Mouse (Mus musculus): ENCODE measurements around the gene Luc7l3. TPM values are rescaled to one million over a fixed set of nuclear protein-coding genes. Genes with fewer than 3 reads are reported as not detected.
"Not testable (repeated sequence)": the region's sequence is repeated elsewhere in the genome, so short reads cannot be mapped to it uniquely, and the experiment has no call there.

The Luc7l3 gene
- polyA plus RNA-seq, 1 experiment = 5.2 TPM

DNA sequence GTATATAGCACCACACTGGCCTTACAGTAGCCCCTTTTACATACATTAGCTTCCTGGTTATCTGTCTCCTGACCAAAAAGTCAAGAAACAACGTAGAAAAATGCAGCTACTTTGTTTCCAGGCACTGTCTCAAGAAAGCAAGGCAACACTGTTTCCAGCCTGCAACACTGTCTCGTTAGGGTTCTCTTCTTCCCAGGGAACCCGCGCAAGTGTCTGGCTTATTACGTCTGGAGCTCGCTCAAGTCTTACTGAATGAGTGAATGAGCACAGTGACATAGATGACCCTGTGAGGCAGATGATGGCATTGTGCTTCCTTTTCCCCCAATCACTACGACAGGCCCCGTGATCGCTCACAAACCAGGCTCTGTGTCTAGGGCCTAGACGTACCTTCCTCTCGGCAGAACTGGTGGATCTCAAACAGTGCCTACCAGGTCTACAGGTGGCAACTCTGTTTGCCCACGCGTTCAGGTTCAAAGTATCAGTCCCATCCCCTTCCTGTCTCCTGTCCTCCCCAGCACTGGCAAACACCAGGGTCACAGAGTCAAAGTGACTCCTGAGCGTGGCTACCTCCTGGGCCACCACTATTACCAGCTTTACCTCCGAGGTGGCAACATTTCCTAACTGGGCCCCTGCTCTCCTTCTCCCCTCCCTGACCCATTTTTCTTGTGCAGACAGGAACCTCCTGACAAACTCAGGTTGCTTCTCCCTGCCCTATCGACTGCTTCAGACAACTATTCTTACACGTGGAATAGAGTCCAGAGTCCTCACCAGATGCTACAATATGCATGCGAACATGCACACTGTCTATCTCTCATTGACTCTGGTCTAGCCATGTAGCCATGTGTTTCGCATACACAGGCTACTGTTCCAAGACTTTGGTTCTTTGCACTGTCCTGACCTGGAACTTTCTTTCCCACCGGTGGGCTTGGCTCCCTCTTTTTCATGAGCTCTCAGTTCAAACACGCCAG is 48.5 kb downstream of the Luc7l3 start:
- no peaks in the 10 kb centered on the region for H3K27me3 ChIP-seq (ENCODE audit: control insufficient read depth)
- TF ChIP-seq GATA1 (IDR thresholded peaks at IDR 0.05; ENCODE audit: low read length) (no peak), TAL1 (IDR thresholded peaks at IDR 0.05; ENCODE audit: low read length) (no peak)
- peaks cover 53% of the 10 kb centered on the region for H3K4me1 ChIP-seq (ENCODE audit: control insufficient read depth)

DNA sequence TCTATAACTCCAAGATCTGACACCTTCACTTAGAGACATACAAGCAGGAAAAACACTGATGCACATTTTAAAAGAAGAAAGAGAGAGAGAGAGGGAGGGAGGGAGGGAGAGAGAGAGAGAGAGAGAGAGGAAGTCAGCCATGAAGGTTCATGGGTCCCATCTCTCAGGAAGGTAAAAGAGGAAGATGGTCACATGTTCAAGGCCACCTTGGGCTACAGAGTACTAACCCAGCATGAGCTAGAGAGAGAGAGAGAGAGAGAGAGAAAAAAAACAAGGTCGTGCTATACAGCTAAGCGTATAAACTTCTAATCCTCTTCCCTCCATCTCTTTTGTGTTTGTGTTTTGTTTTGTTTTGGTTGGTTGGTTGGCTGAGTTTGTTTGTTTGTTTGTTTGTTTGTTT is 50.8 kb downstream of the Luc7l3 start:
- TF ChIP-seq TAL1 (IDR thresholded peaks at IDR 0.05; ENCODE audit: low read length) (no peak), GATA1 (IDR thresholded peaks at IDR 0.05; ENCODE audit: low read length) (no peak)
- peaks cover 60% of the 10 kb centered on the region for H3K4me1 ChIP-seq (ENCODE audit: control insufficient read depth)
- H3K4me3 ChIP-seq (replicated peaks) = no peak overlapping the region
- H3K36me3 ChIP-seq (ENCODE audit: control insufficient read depth) = peaks cover 2% of the 10 kb centered on the region; the same call in 1 of the 2 replicates
- H3K27me3 ChIP-seq (ENCODE audit: control insufficient read depth) = no peaks in the 10 kb centered on the region
- no peaks in the 10 kb centered on the region for H3K9me3 ChIP-seq (ENCODE audit: control insufficient read depth, low read length)

More for the DNA sequence above, 48.5 kb downstream of the Luc7l3 start:
- Histone ChIP-seq H3K4me3 (replicated peaks) (no peak overlapping the region), H3K36me3 (ENCODE audit: control insufficient read depth) (peaks cover 2% of the 10 kb centered on the region; the same call in 1 of the 2 replicates), H3K9me3 (ENCODE audit: control insufficient read depth, low read length) (no peaks in the 10 kb centered on the region)

DNA sequence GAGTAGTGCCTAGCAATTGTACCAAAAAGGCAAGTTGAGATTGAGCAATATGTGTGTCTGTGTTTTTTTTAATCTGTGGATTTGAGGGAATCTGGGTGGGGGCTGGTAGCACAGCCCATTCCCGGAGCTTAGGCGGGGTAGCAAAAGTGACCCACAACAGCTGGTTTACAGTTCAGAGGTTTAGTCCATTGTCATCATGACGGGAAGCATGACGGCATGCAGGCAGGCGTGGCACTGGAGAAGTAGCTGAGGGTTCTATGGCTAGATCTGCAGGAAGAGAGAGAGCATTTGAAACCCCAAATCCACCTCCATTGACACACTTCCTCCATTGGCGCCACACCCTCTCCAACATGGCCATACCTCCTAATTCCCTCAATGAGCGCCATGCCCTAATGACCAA is 51.9 kb downstream of the Luc7l3 start:
- no peak for TF ChIP-seq TAL1 (IDR thresholded peaks at IDR 0.05; ENCODE audit: low read length)
- TF ChIP-seq GATA1 (IDR thresholded peaks at IDR 0.05; ENCODE audit: low read length) = no peak
- peaks cover 59% of the 10 kb centered on the region for H3K4me1 ChIP-seq (ENCODE audit: control insufficient read depth)
- no peaks in the 10 kb centered on the region for H3K27me3 ChIP-seq (ENCODE audit: control insufficient read depth)
- no peaks in the 10 kb centered on the region; the same call in 1 of the 2 replicates for H3K36me3 ChIP-seq (ENCODE audit: control insufficient read depth)
- no peak overlapping the region for H3K4me3 ChIP-seq (replicated peaks)
- no peaks in the 10 kb centered on the region for H3K9me3 ChIP-seq (ENCODE audit: control insufficient read depth, low read length)

DNA sequence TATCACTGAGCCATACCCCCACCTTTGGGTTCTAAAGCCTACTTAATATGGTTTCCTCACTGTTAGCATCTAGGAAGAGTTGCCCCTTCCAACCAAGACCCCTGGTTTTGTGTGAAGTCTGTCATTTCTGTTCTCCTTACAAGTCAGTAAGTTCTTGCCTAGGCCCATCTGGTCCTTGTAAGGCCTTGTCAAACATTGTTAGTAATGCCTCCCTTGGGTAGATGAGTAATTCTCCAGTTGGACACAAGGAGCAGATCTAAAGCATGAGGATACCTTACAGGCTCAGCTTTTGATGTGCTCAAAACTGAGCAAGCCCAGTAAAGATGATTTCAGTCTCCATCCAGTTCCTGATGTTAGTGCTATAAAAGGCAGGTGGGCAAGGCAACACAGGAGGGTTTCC is 53.0 kb downstream of the Luc7l3 start:
- no peaks in the 10 kb centered on the region for H3K36me3 ChIP-seq (ENCODE audit: control insufficient read depth)
- H3K9me3 ChIP-seq (ENCODE audit: control insufficient read depth, low read length) = no peaks in the 10 kb centered on the region
- TF ChIP-seq TAL1 (IDR thresholded peaks at IDR 0.05; ENCODE audit: low read length) (no peak), GATA1 (IDR thresholded peaks at IDR 0.05; ENCODE audit: low read length) (no peak)
- H3K4me1 ChIP-seq (ENCODE audit: control insufficient read depth) = peaks cover 58% of the 10 kb centered on the region
- no peak overlapping the region for H3K4me3 ChIP-seq (replicated peaks)
- no peaks in the 10 kb centered on the region for H3K27me3 ChIP-seq (ENCODE audit: control insufficient read depth)

DNA sequence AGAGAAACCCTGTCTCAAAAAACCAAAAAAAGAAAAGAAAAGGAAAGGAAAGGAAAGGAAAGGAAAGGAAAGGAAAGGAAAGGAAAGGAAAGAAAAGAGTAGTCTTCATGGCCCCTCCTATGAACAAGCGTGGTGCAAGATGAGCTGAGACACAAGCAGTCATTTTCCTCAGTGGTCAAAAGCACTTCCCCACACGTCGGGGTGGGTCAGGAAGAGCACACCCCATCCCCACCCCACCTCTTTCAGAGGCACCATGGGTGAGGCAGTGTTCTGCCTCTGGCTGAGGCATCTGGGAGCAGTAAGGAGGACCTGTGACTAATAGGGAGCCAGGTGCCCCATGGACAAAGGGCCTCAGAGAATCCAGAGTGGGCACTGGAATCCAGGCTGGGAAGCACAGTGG is 55.6 kb downstream of the Luc7l3 start:
- H3K36me3 ChIP-seq (ENCODE audit: control insufficient read depth); H3K4me3 ChIP-seq (replicated peaks); H3K27me3 ChIP-seq (ENCODE audit: control insufficient read depth); H3K9me3 ChIP-seq (ENCODE audit: control insufficient read depth, low read length): not testable (repeated sequence)
- peaks cover 72% of the 10 kb centered on the region for H3K4me1 ChIP-seq (ENCODE audit: control insufficient read depth)

DNA sequence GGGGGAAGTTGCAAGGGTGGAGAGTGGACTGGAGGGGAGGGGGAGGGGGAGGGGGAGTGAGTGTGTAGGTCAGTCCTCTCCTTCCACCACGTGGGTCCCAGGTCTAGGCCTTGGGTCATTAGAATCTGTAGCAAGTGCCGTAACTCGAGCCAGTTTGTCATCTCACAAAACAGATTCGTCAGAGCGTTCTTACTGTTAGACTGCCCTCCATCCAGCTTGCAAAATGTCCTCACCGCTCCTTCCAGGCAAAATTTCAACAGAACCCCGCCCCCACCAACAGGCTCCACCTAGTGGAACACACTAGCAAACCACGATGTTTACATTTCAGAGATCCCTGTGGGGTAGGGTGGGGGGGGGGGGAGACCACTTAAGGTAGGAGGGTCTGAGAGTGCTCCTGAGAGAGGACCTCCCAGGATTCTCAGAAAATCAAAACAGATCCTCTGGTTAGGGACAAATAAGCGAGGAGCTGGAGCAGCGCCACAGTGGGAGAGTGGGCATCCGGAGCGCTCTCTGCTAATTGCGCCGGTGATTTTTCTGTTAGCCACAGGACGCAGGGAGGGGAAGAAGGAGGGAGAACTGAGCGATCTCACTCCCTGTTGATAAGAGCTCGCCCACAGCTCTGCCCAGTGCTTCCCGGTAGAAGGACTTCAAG is 56.5 kb downstream of the Luc7l3 start:
- H3K9me3 ChIP-seq (ENCODE audit: control insufficient read depth, low read length) = no peaks in the 10 kb centered on the region
- no peaks in the 10 kb centered on the region for H3K27me3 ChIP-seq (ENCODE audit: control insufficient read depth)
- peaks cover 80% of the 10 kb centered on the region for H3K4me1 ChIP-seq (ENCODE audit: control insufficient read depth)
- no peak for TF ChIP-seq GATA1 (IDR thresholded peaks at IDR 0.05; ENCODE audit: low read length)
- TF ChIP-seq TAL1 (IDR thresholded peaks at IDR 0.05; ENCODE audit: low read length) = no peak
- no peaks in the 10 kb centered on the region; the same call in 1 of the 2 replicates for H3K36me3 ChIP-seq (ENCODE audit: control insufficient read depth)
- H3K4me3 ChIP-seq (replicated peaks) = peak overlapping the region; percentile 56

DNA sequence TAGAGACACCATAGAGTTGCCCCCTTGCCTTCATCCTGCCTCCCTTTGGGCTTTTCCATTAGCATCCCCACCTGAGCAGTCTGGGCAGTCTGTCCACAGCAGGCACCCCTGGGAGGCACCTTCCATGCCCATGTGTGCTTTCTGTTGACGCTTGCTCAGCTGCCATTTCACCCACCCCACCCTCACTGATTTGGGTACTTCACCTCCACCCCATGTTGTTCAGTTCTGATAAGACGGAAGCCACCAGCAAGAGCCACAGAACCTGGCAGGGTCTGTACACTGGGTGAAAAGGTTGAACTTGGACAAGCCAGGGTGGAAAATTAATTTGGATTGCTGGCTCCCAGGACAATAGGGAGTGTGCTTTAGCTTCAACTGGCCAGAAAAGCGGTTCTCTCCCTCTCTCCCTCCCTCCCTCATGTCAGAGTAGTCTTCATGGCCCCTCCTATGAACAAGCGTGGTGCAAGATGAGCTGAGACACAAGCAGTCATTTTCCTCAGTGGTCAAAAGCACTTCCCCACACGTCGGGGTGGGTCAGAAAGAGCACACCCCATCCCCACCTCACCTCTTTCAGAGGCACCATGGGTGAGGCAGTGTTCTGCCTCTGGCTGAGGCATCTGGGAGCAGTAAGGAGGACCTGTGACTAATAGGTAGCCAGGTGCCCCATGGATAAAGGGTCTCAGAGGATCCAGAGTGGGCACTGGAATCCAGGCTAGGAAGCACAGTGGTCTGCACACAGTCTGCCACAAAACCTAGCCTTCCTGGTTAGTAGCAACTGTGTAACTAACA is 60.0 kb downstream of the Luc7l3 start:
- peak overlapping the region; percentile 41 for H3K4me3 ChIP-seq (replicated peaks)
- peaks cover 10% of the 10 kb centered on the region for H3K27me3 ChIP-seq (ENCODE audit: control insufficient read depth)
- H3K9me3 ChIP-seq (ENCODE audit: control insufficient read depth, low read length) = peaks cover 6% of the 10 kb centered on the region
- no peaks in the 10 kb centered on the region; the same call in 1 of the 2 replicates for H3K36me3 ChIP-seq (ENCODE audit: control insufficient read depth)
- no peak for TF ChIP-seq TAL1 (IDR thresholded peaks at IDR 0.05; ENCODE audit: low read length)
- peak; percentile 20; the same call in 1 of the 2 replicates for TF ChIP-seq GATA1 (IDR thresholded peaks at IDR 0.05; ENCODE audit: low read length)
- peaks cover 64% of the 10 kb centered on the region for H3K4me1 ChIP-seq (ENCODE audit: control insufficient read depth)

DNA sequence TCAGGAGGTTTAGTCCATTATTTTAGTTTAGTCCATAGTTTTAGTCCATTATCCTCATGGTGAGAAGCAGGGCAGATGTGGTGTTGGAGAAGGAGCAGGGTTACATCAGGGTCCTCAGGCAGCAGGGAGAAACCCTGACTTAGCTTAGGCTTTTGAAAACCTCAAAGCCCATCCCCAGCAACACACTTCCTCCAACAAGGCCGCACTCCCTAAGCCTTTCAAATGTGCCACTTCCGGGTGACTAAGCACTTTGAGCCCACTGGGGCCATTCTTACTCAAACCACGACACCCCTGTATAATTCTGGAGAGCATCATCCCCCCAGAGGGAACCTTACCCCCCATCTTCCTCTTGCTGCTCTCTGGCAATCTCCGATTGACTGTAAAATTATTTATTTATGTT is 62.0 kb downstream of the Luc7l3 start:
- Histone ChIP-seq H3K4me1 (ENCODE audit: control insufficient read depth) (peaks cover 50% of the 10 kb centered on the region), H3K36me3 (ENCODE audit: control insufficient read depth) (no peaks in the 10 kb centered on the region; the same call in 1 of the 2 replicates), H3K9me3 (ENCODE audit: control insufficient read depth, low read length) (peaks cover 6% of the 10 kb centered on the region), H3K27me3 (ENCODE audit: control insufficient read depth) (peaks cover 15% of the 10 kb centered on the region), H3K4me3 (replicated peaks) (no peak overlapping the region)
- no peak for TF ChIP-seq TAL1 (IDR thresholded peaks at IDR 0.05; ENCODE audit: low read length)
- TF ChIP-seq GATA1 (IDR thresholded peaks at IDR 0.05; ENCODE audit: low read length) = no peak

Measured in erythroblast, embryonic 14.5 days (primary cell).